Mouse (Mus musculus) stomach, postnatal 0 days (tissue): ENCODE data around the gene Susd1.

Source experiments
- CTCF ChIP-seq: IDR thresholded peaks from 2 replicates; pipeline ENCODE4 v1.5.1; 2016; ENCODE audit warnings: antibody characterized with exemption, low read depth, mild to moderate bottlenecking, moderate library complexity
- EP300 ChIP-seq: optimal IDR thresholded peaks from 2 replicates; pipeline ENCODE3; 2016; ENCODE audit warnings: antibody characterized with exemption

DNA sequence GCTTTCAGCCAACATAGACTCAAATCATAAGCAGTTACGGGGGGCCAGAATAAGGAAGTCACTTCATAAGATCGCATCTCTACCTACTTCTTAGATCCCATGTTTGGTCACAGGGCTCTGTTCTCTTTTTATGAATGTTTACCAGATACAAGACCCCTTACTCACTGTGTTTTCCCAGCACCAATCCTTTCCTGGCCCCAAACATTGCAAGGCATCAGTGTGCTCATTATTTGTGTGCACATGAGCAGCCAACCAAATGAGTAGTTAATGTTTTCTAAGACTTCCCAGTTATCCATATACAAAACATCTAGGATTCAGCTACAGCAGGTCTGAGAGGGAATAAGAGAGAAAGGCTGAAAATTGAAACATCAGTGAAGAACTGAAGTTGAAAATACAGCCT, 44.3 kb downstream of the Susd1 start:
- TF ChIP-seq CTCF, result no peak
- no peak for TF ChIP-seq EP300
